Mouse (Mus musculus) gastrocnemius, adult 18-20 months (tissue): Measurements from ENCODE around the gene Maats1. TPM values are rescaled to one million over a fixed set of nuclear protein-coding genes. Genes with fewer than 3 reads are reported as not detected.

Experiments
- total RNA-seq, 2 experiments: library from RNA; stranded (reverse); gene quantifications; 2 replicates each; pipeline ENCODE4 v1.2.3; 2021

Gene Maats1
- total RNA-seq, 2 experiments from 2014 or later: not detected

Other genes starting within 250 kb of the Maats1 start
- under 1 TPM in 1 of 2 experiments, not detected in 1; 0.09 TPM for gene Nr1i2, start 47.3 kb downstream of the Maats1 start, total RNA-seq
- 100 to 1,000 TPM; 176 to 177 TPM for gene Cox17, start 4.8 kb upstream of the Maats1 start, total RNA-seq
- gene Gm21987, start 4.9 kb upstream of the Maats1 start, total RNA-seq: not detected
- 10 to 100 TPM; 51.5 to 55.8 TPM for gene Popdc2, start 20.1 kb upstream of the Maats1 start, total RNA-seq
- gene Pla1a, start 91.0 kb upstream of the Maats1 start, total RNA-seq: 1 to 10 TPM; 3.3 to 6.8 TPM
- 10 to 100 TPM; 16.4 to 18.1 TPM for gene Adprh, start 110.6 kb upstream of the Maats1 start, total RNA-seq
- under 1 TPM in 1 of 2 experiments, not detected in 1; 0.19 TPM for gene Cd80, start 113.4 kb upstream of the Maats1 start, total RNA-seq
- 10 to 100 TPM; 45.9 to 46.2 TPM for gene Timmdc1, start 180.5 kb upstream of the Maats1 start, total RNA-seq
- 1 to 10 TPM; 7.5 to 9.4 TPM for gene Poglut1, start 208.1 kb upstream of the Maats1 start, total RNA-seq
- gene Tmem39a, start 216.6 kb upstream of the Maats1 start, total RNA-seq: 10 to 100 TPM; 13.4 to 16.7 TPM